Mouse (Mus musculus): ENCODE measurements at regions not wholly inside any gene's neighbourhood (a gene's known extent, or its start where the extent isn't known, plus 50 kb on each side); places are given as distances from the start of the nearest gene placed in this dataset.

DNA sequence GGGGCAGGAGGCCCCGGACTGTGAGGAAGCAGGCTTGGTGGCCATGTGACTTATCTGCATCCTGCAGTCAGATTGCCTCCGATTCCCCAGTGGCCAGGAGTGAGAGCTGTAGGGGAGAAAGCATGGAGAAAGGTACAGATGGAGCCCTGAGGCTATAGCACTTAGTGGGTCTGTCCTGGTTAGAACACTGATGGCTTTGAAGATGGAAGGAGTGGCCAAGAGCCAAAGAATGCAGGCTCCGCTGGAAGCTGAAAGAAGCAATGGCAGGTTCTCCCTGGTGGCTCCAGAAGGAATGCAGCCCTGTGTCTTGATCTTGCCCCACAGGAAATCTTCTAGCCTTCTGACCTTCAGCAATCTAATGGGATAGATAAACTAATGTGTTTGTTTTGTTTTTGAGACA is 926.3 kb downstream of the 4930447A16Rik start:
- no peak for DNase-seq (ENCODE audit: low spot score)

DNA sequence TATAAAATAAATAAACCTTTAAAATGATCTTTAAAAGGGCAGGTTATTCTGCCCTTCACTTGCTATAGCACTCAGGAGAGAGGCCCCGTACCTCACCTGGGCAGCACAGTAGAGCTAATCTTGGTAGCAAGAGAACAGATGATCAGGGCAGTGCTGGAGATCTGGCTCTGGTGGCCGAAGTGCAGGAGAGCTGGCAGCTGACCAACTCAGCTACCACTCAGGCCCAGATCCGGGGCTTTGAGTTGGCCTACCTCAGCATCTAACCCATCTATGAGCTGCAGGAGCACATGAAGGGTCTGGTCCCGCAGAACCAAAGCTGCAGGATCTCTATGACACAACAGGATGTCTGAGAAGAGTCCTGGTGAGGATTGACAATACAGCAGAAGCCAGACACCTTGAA is 928.0 kb downstream of the 4930447A16Rik start:
- no peak for DNase-seq (ENCODE audit: low spot score)

DNA sequence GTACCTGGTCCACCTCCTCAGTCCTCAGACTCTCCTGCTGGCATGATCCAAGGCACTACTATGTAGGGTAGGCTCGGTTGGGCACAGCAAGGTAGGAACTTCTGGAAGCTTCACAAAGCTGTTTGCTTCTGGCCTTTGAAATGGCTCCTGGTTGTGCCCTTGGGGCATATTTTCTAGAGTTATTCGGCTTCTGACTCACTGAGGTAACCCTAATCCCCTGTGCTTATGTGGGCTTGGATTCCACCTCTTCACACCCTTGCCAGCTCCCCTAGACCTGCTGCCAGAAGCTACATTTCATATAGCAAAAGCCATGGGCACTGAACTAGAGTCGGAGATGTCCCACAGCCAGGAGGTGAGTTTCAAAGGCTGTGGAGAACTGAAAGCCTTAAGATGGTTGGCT is 933.7 kb downstream of the 4930447A16Rik start:
- DNase-seq (ENCODE audit: low spot score) = no peak

DNA sequence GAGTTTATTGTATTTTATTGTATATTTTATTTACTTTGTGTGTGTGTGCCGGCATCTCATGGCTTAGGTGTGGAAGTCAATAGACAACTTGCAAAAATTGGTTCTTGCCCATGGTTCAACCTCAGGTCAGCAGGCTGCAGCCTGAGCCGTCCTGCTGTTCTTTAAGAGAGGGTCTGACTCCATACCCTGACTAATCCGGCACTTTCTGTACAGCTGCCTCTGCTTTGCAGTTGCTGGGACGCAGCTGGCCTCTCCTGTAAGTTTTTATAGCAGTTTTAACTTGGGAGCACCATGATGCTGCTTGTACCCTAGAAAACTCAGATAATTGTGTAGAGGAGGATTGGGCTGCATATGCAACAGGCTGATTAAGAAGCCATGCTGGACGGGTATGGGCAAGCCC is 938.2 kb downstream of the 4930447A16Rik start:
- DNase-seq (ENCODE audit: low spot score) = no peak

DNA sequence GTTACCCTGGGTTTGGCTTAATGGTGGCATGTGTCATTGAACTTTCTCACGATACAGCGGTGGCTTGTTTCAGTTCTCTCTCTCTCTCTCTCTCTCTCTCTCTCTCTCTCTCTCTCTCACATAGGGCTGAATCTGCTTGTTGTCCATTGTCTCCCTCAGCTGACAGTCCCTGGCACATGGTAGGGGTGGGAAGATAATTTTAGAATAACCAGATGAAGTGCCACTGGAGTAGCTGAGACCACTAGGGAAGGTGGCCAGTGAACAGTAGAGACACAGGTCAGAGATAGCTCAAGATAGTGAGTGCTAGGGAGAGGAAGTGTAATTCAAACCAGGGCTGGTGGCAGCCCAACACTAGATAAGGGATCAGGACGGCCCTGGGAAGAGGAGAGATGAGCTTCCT is 938.7 kb downstream of the 4930447A16Rik start:
- DNase-seq (ENCODE audit: low spot score) = no peak

DNA sequence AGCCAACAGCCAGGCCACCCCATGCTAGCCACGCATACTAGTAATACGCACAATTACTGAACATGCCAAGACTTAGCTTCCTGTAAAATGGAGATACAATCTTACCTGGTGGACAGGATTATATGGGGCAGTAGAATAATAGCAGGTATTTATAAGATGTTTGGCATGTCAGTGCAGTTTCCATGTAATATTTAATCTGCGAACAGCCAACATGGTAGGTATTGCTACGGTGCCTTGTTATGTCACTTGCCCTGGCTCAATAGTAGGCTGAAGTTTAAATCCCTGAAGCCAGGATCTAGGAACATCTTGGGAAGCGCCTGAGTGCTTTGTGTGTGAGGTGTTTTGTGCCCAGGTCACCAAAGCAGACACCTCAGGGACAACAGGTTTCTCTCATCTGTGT is 942.3 kb downstream of the 4930447A16Rik start:
- DNase-seq (ENCODE audit: low spot score) = no peak

DNA sequence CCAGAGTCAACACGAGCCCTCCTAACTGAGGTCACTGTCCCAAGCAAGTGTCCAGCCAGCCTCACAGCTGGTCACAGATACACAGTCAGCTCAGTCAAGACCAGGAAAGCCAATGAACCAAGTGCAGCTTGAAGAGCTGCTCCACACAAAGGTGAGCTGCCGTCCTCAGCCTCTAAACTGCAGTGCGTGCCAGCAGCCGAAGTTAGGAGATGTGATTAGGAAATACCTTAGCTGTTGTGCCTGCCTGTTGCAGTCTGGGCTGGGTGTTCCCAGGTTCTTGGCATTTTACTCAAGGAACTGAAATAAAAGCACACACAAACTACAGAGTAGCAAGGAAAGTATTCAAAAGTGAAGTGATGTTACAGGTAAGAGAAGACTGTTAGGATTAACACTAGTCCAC is 942.9 kb downstream of the 4930447A16Rik start:
- no peak for DNase-seq (ENCODE audit: low spot score)

DNA sequence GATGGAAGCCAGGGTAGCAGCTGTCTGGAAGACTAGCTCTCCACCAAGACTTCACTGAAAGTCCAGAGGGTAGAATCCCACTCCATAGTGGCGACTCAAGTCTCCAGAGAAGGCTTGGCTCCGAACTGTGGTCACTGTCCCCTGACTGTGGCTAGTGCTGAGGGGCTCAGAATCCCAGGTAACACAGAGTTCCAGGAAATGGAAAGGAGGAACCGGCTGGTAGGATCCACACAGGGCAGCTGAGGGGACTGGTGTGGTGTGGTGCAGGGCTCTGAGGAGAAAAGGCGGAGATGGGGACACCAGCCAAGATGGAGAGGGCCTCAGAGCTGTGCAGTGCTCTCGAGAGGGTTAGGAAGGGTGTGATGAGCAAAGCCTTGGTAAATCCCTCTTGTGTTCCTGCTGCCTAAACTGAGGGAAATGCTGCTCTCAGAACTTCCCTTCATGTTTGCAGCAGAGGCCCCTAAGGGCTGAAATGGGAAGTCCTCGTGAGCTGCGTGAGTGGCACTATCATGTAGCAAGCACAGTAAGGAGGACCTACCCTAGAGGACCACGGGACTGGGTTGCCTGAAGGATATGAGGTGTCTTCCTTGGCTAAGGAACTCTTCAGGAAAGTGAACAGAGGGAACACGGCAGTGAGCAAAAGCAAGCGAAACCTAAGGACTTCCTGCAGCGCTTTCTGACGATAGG is 946.2 kb downstream of the 4930447A16Rik start:
- DNase-seq (ENCODE audit: low spot score) = no peak

DNA sequence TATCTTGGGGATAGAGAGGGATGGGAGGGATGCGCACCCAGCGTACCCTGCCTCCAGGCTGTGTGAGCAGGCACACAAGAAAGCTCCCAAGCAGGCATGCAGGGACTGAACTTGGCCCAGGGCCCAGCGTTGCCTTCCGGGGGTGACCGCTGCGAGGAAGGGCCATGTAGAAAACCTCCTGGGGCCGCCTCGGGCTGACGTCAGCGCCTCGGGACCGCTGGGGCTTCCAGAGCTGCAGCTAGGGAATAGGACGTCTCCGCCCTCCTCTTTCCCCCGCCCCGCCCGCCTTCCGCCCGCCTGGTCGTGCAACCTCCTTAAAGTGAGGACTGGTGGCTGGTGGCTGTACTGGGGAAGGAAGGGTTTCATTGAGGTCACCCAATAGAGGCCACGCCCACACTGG is 948.4 kb downstream of the 4930447A16Rik start:
- DNase-seq (ENCODE audit: low spot score) = peak; percentile 83

DNA sequence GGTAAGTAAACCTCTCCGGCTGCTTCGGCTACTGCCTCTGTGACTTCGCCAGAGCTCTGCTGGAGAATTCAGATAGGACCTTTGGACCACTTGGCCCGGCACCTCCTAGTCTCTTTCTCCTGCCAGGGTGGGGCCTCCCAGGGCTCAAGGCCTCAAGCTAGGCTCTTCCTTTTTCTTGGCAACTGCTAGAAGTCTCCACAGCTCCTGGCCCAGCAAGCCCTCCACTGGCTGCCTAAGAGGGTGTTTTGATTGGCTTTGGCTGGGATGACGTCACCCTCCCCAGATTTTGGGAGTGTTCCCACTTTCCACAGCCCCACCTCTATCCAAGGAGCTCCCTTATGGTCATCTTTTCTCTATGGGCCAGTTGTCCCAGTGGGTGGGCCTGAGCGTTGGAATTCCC is 949.4 kb downstream of the 4930447A16Rik start:
- DNase-seq (ENCODE audit: low spot score) = peak; percentile 83

DNA sequence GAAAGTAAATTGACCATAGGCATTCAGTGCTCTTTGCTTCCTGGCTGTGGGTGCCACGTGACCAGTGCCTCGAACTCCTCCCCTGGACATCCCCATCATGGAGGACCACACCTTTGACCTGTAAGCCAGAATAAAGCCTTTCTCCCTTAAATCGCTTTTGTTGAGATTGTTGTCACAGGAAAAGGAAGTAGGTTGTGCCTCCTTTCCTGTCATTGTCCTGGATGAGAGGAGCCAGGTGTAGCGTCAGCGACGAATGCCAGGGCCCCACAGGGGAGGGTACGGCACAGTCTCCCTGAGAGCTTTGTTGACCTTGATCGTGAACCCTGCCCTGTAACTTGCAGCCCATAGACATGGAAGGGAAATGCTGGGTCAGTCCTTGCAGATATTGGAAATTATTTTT is 952.8 kb downstream of the 4930447A16Rik start:
- DNase-seq (ENCODE audit: low spot score) = no peak

DNA sequence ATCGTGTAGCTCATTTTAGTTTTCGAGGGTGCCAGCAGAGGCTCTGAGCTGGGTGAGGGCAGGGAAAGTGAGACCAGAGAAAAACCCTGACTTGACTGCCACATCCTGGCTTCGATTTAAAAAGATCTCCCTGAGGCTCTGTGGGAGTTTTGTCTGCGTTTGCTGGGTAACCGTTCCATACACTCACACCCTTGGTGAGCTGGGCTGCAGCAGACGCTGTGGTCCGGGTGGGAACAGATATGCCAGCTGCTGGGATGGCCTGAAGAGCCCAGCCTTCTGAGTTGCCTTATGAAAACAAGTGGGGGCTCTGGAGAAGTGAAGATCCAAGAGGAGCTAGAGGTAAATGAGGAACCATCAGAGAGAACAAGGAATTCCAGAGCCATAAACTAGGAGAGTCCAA is 962.3 kb downstream of the 4930447A16Rik start:
- DNase-seq (ENCODE audit: low spot score) = no peak

DNA sequence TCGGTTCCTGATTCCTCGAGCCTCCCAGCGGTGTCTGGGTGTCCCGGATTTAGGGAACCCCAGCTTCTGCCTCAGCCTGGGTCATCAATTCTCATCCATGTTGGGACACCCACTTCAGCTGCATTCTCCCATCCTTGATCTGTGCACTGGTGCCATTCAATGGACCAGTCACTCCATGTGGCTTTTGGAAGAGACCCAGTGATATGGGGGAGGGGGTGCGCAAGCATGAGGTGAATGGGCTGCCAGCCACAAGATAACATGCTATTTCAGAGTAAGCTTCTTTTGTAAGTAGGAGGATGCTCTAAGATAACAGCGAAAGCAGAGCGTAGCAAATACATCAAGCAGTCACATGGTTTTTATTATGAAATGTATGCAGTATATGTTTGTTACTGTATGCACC is 963.1 kb downstream of the 4930447A16Rik start:
- no peak for DNase-seq (ENCODE audit: low spot score)

DNA sequence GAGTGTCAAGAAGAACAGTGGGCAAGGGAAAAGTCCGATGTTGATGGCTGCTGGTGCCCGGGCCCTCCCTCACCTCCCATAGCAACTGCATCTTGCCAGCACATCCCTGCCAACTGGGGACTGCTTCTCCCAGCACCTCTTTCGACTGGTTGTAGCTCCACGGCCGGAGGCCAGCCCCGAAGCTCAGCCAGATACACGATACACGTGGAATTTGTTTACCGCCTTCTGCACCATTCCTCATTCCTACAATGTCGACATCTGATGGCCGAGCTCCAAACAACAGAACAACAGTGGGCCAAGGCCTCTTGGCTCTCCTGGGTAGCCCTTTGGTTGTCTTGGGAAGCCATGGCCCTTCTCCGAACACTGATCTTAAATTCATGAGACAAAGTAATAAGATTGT is 965.1 kb downstream of the 4930447A16Rik start:
- no peak for DNase-seq (ENCODE audit: low spot score)

DNA sequence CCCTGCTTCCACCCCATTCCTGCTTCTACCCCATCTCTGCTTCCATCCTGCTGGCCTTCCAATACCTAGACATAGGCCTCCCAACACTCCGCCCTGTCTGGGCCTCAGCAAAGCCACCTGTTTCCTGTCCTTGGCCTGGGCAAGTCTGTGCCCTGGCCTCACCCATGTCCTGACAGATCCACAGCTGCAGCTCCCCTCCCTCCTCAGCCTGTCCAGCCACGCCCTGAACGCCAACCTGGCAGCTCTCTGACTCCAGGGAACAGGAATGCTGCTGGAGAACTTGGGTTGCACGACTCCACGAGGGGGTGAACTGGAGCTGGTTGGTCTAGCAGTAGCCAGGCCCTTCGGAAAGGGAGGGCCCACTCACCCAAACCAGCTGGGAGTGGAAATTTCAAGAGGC is 966.1 kb downstream of the 4930447A16Rik start:
- no peak for DNase-seq (ENCODE audit: low spot score)

DNA sequence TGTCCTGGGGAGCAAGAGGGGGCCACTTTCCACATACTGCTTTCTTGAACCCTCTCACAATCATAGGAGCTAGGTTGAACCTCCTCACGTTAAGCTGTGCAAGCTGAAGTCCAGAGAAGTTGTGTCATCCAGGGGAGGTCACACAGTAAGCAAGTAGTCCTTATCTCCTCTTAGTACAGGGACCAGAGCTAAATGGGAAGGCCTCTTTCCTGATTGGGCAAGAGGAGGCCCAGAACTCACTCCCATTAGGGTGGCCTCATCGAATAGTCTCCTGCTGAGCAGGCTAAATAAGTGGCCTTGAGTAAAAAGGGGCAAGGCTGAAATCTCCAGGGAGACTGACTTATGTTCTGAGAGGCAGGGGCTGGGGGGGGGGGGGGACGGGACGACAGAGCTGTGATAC is 966.5 kb downstream of the 4930447A16Rik start:
- DNase-seq (ENCODE audit: low spot score) = no peak

DNA sequence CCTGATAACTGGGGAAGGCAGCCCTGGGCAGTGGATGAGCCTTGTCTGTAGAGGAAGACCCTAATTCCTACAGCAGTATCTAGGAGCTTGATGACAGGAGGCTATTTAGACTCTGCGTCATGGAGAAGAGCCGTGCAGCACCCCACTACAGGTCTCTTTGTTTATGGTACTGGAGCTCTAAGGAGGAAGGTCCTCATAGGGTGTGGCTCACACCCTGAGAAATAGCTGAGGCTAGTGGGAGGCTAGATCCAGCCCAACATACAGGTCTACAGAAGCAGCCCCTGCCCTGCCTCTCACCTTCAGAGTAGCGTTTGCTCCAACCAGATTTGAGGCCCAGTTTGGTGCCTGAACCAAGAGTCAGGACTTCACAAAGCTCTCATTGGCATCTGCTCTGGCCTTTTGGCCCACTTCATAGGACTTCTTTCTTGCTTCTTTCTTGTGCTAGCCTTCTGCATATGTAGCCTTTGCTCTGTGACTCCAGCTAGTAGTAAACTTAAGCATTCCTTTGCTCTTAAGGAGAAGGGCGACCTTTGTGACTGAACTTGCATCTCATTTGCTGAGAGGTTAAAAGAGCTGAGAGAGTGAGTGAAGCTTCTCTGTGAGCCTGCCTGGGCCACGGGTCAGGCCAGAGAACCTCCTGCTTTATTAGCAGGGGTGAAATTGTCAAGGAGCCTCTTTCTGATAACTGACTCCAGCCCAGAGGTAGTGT is 967.2 kb downstream of the 4930447A16Rik start:
- DNase-seq (ENCODE audit: low spot score) = no peak

DNA sequence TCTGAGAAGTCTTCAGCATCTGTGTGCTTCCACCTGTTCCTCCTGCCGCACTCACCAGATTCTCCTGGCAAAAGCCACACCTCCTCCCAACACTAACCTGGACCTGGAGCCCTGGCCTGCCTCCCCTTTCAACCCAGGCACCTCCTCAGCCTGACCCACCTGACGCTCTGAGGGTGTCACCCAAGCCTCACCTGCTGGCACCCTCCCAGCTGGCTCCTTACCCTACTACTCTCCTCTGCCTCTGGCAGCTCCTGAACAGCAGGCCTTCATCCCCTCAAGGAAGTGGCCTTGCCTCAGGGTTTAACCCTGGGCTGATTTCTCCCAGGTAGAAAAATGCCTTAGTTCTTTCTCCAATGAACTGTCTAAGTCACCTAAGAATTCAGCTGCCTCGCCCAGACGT is 973.5 kb downstream of the 4930447A16Rik start:
- no peak for DNase-seq (ENCODE audit: low spot score)

DNA sequence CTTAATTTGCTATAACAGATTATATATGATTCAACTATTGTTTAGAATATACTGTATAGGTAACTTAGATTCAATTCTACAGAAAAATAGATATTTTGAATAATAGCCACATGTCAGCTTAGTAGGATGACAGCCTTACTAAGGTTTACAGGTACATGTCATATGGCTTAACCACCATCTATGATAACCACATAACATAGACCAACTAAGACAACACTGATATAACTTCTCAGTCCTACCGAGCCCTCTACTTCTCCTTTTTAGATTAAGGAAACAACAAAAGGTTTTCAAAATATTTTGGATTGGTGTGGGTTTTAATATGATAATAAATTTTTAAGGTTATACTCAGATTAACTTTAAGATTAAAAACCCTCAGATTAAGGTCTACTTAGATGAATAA is 977.4 kb downstream of the 4930447A16Rik start:
- DNase-seq (ENCODE audit: low spot score) = no peak

DNA sequence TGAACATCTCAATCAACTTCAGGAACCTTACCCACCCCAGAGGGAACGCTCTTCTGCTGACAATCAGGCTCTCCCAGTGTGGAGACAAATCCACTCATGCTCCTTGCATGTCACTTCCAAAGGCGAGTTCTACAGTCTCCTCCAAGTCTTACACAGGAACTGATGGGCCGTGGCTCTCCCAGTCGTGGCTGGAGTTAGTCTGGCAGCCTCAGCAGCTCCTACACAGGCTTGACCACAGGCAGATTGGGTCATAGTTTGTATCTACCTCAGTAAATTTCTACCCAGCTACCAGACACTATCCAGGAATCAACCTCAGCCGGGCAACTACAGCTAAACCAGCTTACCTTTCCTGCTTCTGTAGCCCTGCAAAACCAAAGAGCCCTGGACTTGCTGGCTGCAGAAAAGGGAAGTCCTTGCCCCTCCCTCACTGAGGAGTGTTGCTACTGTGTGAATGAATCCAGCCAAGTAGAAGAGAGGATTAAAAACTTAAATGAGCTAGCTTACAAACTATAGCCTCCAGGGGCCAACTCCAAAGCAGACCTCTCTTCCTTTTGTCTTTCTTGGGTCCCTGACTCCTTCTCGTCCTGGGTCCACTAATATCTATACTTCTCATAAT is 978.5 kb downstream of the 4930447A16Rik start:
- DNase-seq (ENCODE audit: low spot score) = no peak

DNA sequence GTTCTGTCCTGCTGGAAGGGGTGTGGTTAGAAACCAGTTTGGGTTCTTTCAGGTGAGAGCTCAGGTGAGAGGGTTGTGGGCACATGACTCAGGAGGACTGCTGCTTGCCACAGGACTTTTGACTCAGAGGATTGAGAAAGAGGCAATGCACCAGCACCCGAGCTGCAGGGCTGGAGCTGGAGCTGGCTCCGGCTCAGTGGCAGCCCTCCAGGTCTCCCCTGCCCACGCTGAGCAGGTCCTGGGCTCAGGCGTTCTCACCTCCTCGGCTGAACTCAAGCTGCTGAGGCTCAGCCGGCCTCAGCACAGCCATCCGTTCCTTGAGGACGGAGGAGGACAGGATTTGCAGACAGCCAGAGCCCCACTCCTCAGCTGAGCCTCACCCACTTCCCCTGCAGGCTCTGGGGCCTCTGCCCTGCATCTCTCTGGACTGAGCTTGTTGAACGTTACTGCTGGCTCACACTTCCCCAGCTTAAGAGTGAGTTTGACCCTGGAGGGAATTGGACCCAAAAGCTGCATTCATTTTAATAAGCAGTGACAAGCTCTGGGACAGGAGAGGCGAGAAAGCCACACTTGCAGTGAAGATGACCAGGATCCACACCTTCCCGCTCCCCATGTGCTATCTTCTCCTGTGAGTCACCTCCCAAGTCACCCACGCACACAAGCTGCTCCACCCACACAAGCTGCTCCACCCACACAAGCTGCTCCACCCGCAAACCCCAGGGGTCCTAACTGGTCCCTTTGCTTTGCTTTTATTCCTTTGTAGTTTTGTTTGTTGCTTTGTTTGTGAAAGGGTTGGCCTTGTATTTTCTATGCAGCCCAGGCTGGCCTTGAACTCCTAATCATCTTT is 981.0 kb downstream of the 4930447A16Rik start:
- peak; percentile 55 for DNase-seq (ENCODE audit: low spot score)

DNA sequence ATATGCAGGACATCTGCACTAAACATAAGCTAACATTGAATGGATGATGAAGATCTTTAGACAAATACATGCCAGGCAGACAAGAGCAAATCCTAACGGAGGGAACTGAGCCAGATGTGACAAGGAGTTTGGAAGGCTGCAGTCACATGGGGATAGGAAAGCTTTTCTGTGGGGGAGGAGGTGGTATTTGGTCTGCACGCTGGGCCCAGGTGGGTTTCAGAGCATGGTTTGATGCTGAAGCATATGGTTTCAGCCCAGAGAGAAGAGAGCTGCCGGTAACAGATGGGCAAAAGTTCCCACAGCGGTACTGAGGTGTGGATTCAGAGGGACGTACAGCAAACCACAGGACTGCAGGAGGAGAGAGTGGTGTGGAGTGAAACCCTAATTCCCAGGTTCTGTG is 982.1 kb downstream of the 4930447A16Rik start:
- DNase-seq (ENCODE audit: low spot score) = no peak

DNA sequence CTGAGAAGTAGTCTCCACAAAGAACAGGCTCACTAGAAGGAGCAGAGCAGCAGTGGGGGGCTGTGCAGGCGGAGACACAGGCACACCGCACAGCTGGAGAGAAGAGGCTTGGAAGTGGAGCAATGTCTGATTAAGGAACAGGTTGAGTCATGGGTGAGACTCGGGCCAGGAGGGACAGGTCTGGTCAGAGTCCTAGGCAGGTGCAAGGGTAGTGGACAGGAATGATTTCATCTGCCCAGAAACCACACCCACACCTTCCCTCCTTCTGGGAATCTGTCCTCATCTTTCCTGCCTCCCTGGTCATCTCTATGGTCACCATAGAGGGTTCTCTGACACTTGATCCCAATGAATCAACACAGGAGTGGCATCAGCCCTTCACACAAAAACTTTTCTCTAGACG is 983.8 kb downstream of the 4930447A16Rik start:
- DNase-seq (ENCODE audit: low spot score) = no peak

Data from testis, postnatal 10 days (tissue).